Mouse (Mus musculus) lung, postnatal 0 days (tissue): Measurements from ENCODE around the gene Olfr412.

Source experiments
- CTCF ChIP-seq: IDR thresholded peaks from 2 replicates; pipeline ENCODE4 v1.5.1; 2016; ENCODE audit warnings: antibody characterized with exemption, mild to moderate bottlenecking
- EP300 ChIP-seq: IDR thresholded peaks from 2 replicates; pipeline ENCODE4 v1.6.1; 2016; ENCODE audit warnings: antibody characterized with exemption, mild to moderate bottlenecking, control low read depth

DNA sequence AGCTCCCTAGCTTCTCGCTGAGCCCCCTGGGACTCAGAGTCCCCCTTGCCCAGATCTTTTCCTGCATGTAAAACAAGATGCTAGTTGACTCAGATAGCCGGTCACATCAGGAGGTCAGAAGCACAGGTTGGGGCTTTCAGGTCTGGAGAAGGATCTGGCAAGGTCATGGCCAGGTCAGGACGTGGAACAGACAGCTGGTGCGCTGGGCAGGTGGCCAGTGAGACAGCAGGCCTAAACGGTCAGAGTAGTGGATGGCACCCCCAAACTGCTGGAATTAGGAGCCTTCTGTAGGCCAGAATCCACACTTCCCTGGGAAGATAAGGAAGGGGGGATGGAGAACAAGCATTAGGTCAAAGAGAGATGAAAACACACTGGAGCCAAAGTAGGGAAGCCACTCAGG, 25.3 kb downstream of the Olfr412 start:
- TF ChIP-seq CTCF (no peak), EP300 (no peak)
